Mouse (Mus musculus) spleen, adult 2 months (tissue): Measurements from ENCODE around the gene Epb41l1. TPM values are rescaled to one million over a fixed set of nuclear protein-coding genes. Genes with fewer than 3 reads are reported as not detected.

Source experiments
- DNase-seq, 2 experiments: peaks; one replicate each; pipeline versions ENCODE4 v3.0.0 to v3.0.0-alpha.2; 2012 to 2021; ENCODE audit warnings: low spot score in 2 of 2, low read depth in 1 of 2
- H3K27ac ChIP-seq: fragments of 200-500 bp; 2 replicates; pipeline ENCODE4 v1.5.1; 2012; ENCODE audit warnings: low read length, inconsistent platforms; ENCODE audit not compliant: insufficient read depth
- H3K27me3 ChIP-seq: fragments of 200-500 bp; 2 replicates; pipeline ENCODE4 v1.6.1; 2012; ENCODE audit warnings: mild to moderate bottlenecking, moderate library complexity, low read length, inconsistent platforms; ENCODE audit not compliant: control insufficient read depth, insufficient read depth
- H3K36me3 ChIP-seq: fragments of 200-500 bp; 2 replicates; pipeline ENCODE4 v1.6.1; 2012; ENCODE audit warnings: mild to moderate bottlenecking, low read length, inconsistent platforms; ENCODE audit not compliant: control insufficient read depth, insufficient read depth
- H3K4me1 ChIP-seq: fragments of 200-500 bp; 2 replicates; pipeline ENCODE4 v1.6.1; 2011; ENCODE audit warnings: inconsistent platforms; ENCODE audit not compliant: control insufficient read depth, insufficient read depth, insufficient read length
- H3K4me3 ChIP-seq: fragments of 200-500 bp; 2 replicates; pipeline ENCODE4 v1.5.1; 2011; ENCODE audit warnings: mild to moderate bottlenecking, inconsistent platforms; ENCODE audit not compliant: insufficient read depth, insufficient read length; ENCODE audit errors: extremely low read depth
- CTCF ChIP-seq: fragments of 200-500 bp; IDR thresholded peaks from 2 replicates; pipeline ENCODE4 v1.5.1; 2011; ENCODE audit warnings: mild to moderate bottlenecking, inconsistent platforms; ENCODE audit not compliant: insufficient read depth, insufficient read length, insufficient replicate concordance; ENCODE audit errors: extremely low read depth
- POLR2A ChIP-seq: fragments of 200-500 bp; IDR thresholded peaks from 2 replicates; pipeline ENCODE4 v1.6.1; 2011; ENCODE audit warnings: low read depth, low read length, inconsistent platforms
- WGBS: fragments of 180-500 bp; shearing (Covaris S2); methylation state at CpG from one replicate; pipeline ENCODE4 v1.1.7; 2018; 5-methylcytosine and 5-hydroxymethylcytosine counted together
- polyA plus RNA-seq: library from polyadenylated mRNA; depleted of rRNA; stranded (reverse); fragments of >200 nt; gene quantifications from 2 replicates; pipeline ENCODE4 v1.2.3, GENCODE M21; 2012

Epb41l1 gene
- polyA plus RNA-seq, 1 experiment, result 3.2 TPM

DNA sequence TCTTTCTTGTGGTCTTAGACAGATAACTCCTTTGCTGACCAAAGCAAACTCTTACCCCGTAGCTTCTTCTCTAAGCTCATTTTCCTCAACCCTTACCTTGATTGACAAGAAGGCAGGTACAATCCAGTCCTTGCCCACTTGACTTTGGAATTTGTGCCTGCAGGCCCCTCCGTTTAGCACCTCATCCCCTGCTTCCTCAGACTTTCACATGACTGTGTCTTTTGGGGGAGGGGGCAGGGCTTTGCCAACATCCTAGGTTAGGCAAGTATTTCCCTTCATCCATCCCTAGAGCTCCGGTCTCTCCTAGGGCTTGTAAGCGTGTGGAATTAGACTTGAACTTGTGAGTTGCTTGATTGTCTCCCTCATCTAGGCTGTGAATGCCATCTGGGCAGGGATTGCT, 3.0 kb downstream of the Epb41l1 start:
- 90% methylated on average over 4 of the region's 4 CpGs for WGBS

DNA sequence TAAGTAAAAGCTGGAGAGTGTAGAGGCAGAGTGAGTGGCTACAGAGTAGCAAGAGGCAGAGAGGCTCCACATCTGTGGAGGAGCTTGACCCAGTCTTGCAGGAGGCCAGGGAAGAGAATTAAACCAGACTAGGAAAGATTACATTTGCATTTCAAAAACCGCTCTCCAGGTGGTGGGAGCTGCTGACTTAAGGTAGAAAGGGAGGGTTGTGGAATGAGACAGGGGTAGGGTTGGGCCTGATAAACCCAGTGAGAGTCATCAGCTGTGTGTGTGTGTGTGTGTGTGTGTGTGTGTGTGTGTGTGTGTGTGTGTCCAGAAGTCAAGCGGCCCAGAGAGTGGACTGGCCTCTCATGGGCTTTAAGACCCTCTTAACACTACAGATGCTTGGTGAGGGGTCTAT, 4.9 kb downstream of the Epb41l1 start:
- Histone ChIP-seq H3K27ac (no peak overlapping the region), H3K36me3 (no peaks in the 10 kb centered on the region), H3K4me1 (peaks cover 6% of the 10 kb centered on the region; the same call in 1 of the 2 replicates), H3K4me3 (no peak overlapping the region), H3K27me3 (peaks cover 5% of the 10 kb centered on the region)
- 85% methylated on average over 2 of the region's 2 CpGs for WGBS
- TF ChIP-seq POLR2A (no peak), CTCF (no peak)
- no peak for DNase-seq

More for the DNA sequence above, 3.0 kb downstream of the Epb41l1 start:
- Histone ChIP-seq H3K27ac (no peak overlapping the region), H3K4me3 (no peak overlapping the region), H3K36me3 (no peaks in the 10 kb centered on the region), H3K27me3 (peaks cover 9% of the 10 kb centered on the region), H3K4me1 (peaks cover 8% of the 10 kb centered on the region; the same call in 1 of the 2 replicates)
- no peak for TF ChIP-seq POLR2A
- no peak for TF ChIP-seq CTCF
- DNase-seq, result no peak

DNA sequence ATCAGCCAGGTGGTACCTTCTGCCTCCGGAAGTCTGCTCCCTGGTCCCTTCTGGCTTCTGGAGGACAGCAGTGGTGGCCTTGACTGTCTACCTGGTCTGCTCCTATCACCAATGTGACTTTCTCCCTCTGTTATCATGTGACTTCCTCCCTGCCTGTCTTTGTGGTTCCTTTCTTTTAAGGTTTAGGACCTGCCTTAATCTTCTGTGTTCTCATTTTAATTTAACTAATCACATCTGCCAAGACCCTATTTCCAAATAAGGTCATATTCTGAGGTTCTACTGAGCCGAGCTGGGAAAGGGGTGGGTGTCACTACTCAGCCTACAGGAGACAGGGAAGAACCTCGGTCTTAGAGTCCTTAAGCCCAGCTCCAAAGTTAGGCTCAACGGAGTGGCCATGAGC, 5.4 kb downstream of the Epb41l1 start:
- Histone ChIP-seq H3K27me3 (no peaks in the 10 kb centered on the region), H3K4me1 (peaks cover 4% of the 10 kb centered on the region; the same call in 1 of the 2 replicates), H3K36me3 (no peaks in the 10 kb centered on the region), H3K27ac (no peak overlapping the region), H3K4me3 (no peak overlapping the region)
- 60% methylated on average over 4 of the region's 4 CpGs for WGBS
- no peak for TF ChIP-seq CTCF
- no peak for TF ChIP-seq POLR2A
- no peak for DNase-seq

DNA sequence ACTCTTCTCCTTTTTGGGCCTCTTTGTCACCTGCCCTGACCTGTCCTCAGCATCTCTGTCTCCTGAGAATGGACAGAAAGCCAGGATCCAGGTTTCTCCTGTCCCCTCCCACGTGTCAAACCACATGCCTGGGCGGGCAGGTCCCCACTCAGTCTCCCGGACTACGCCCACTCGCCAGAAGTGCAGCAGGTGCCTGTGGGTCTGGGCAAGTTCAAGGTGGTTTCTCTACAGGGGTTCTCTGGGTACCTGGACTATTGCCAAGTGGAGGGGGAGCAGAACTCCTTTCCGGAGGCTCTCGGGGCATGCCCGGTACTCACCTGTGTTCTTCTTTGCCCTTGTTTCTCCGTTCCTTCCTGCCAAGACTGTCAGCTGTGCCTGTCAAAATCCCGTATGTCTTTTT, 9.1 kb downstream of the Epb41l1 start:
- no peak for TF ChIP-seq CTCF

DNA sequence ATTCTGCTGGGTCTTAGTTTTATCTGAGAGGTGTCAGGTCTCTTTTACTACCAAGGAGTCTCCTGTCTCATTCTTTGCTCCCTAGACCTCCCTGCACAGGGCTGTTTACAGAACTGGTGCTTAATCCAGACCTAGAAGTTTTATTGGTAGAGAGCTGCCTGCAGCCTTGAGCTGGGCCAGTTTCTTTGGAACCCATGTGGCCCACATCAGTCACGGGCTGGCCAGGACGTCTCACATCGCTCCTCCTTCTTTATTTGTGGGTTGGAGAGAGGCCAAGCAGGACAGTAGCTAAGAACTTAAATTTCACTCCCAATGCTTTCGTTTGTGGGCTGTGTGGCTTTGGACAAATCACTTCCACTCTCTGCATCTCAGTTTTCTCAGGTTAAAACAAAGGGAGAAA, 9.6 kb downstream of the Epb41l1 start:
- 28% methylated on average over 4 of the region's 4 CpGs for WGBS
- TF ChIP-seq POLR2A (no peak), CTCF (no peak)
- H3K27me3 ChIP-seq, result no peaks in the 10 kb centered on the region

More for the DNA sequence above, 9.1 kb downstream of the Epb41l1 start:
- Histone ChIP-seq H3K27me3 (no peaks in the 10 kb centered on the region), H3K4me3 (no peak overlapping the region), H3K27ac (no peak overlapping the region), H3K4me1 (no peaks in the 10 kb centered on the region), H3K36me3 (no peaks in the 10 kb centered on the region)
- WGBS, result 67% methylated on average over 10 of the region's 10 CpGs
- DNase-seq, result no peak

DNA sequence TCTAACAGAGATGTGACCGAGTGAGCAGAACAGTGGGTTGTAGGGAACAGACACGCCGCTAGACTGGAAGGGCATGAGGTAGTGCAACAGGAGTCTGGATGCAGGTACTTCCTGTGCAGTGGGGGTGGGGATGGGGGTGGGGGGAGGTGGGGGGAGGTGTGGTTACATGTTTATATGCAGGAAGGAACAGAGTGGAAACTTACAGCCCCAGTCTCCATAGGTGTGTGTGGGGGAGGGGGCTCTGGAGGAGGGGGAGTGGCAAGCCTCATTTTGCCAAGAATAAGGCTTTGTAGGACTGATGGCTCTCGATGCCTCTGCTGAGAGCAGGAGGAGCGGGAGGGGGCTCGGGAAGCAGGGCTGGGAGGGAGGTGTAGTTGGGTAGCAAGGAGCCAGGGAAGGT, 10.7 kb downstream of the Epb41l1 start:
- Histone ChIP-seq H3K27ac (no peak overlapping the region), H3K27me3 (no peaks in the 10 kb centered on the region), H3K4me3 (no peak overlapping the region), H3K4me1 (no peaks in the 10 kb centered on the region), H3K36me3 (no peaks in the 10 kb centered on the region)
- 75% methylated on average over 6 of the region's 6 CpGs for WGBS
- no peak for TF ChIP-seq CTCF
- TF ChIP-seq POLR2A, result no peak
- no peak for DNase-seq

More for the DNA sequence above, 9.6 kb downstream of the Epb41l1 start:
- Histone ChIP-seq H3K36me3 (no peaks in the 10 kb centered on the region), H3K27ac (no peak overlapping the region), H3K4me3 (no peak overlapping the region), H3K4me1 (no peaks in the 10 kb centered on the region)
- DNase-seq, result no peak

DNA sequence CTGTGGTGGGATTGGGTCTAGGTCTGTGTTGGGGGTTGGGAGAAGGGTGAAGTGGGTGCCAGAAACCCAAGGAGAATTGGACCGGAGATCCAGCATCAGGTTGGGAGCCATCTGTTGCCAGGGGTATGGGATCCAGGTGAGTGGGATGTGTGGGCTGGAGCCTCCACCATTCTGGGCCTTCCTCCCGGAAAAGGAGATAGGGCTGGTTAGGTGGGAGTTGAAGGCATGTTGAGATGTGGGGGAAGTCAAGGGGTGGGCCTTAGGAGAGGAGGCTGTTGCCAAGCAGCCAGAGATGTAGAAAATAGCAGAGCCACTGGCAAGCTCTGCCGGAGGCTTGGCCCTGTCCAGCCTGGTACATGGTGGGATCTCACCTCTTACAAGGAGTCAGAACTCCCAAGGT, 11.4 kb downstream of the Epb41l1 start:
- H3K27me3 ChIP-seq, result no peaks in the 10 kb centered on the region
- no peak overlapping the region for H3K27ac ChIP-seq
- H3K4me1 ChIP-seq, result no peaks in the 10 kb centered on the region
- DNase-seq, result no peak
- 96% methylated on average over 3 of the region's 3 CpGs for WGBS
- TF ChIP-seq POLR2A, result no peak
- no peak for TF ChIP-seq CTCF
- no peak overlapping the region for H3K4me3 ChIP-seq
- H3K36me3 ChIP-seq, result no peaks in the 10 kb centered on the region
